Mouse (Mus musculus) heart, embryonic 14.5 days (tissue): ENCODE data around the gene Ctns. TPM values are rescaled to one million over a fixed set of nuclear protein-coding genes. Genes with fewer than 3 reads are reported as not detected.
A peak's percentile ranks its signal among the peaks of the same experiment; 100 is the strongest.

Source experiments
- ATAC-seq: fragments of 200-750 bp; cut with Nextera tagmentation; 2 replicates; pipeline ENCODE4 v1.8.0; 2017; ENCODE audit warnings: low read depth, moderate TSS enrichment; ENCODE audit not compliant: insufficient number of reproducible peaks, insufficient read depth, low FRiP score
- H3K27ac ChIP-seq, 2 experiments: fragments of 200-500 bp in 1 of 2; fragments of 300-500 bp in 1 of 2; sonication (generic) in 1 of 2; replicated peaks in 1 of 2; 2 replicates each; pipeline ENCODE4 v1.5.1; 2012 to 2014; ENCODE audit warnings: low read depth in 2 of 2, low read length in 2 of 2, control low read depth in 1 of 2, mild to moderate bottlenecking in 1 of 2, mixed read lengths in 1 of 2; ENCODE audit not compliant: control insufficient read depth in 1 of 2, insufficient read depth in 1 of 2
- H3K27me3 ChIP-seq: fragments of 300-500 bp; sonication (generic); 2 replicates; pipeline ENCODE4 v1.6.1; 2014; ENCODE audit warnings: mild to moderate bottlenecking, low read length, control low read depth; ENCODE audit not compliant: control insufficient read depth, insufficient read depth
- H3K36me3 ChIP-seq: fragments of 300-500 bp; sonication (generic); 2 replicates; pipeline ENCODE4 v1.6.1; 2014; ENCODE audit warnings: mild to moderate bottlenecking, control low read depth, low read length, mixed read lengths; ENCODE audit not compliant: control insufficient read depth, insufficient read depth
- H3K4me1 ChIP-seq, 2 experiments: fragments of 200-500 bp in 1 of 2; fragments of 300-500 bp in 1 of 2; sonication (generic) in 1 of 2; 2 replicates each; pipeline ENCODE4 v1.6.1; 2012 to 2014; ENCODE audit warnings: low read length in 2 of 2, control low read depth in 1 of 2, mixed read lengths in 1 of 2; ENCODE audit not compliant: control insufficient read depth in 2 of 2, insufficient read depth in 2 of 2
- H3K4me2 ChIP-seq: fragments of 300-500 bp; sonication (generic); 2 replicates; pipeline ENCODE4 v1.6.1; 2014; ENCODE audit warnings: mild to moderate bottlenecking, low read length
- H3K4me3 ChIP-seq, 2 experiments: fragments of 200-500 bp in 1 of 2; fragments of 300-500 bp in 1 of 2; sonication (generic) in 1 of 2; 2 replicates each; pipeline ENCODE4 v1.5.1; 2012 to 2014; ENCODE audit warnings: low read length in 2 of 2, mild to moderate bottlenecking in 2 of 2, control low read depth in 1 of 2, low read depth in 1 of 2, moderate library complexity in 1 of 2; ENCODE audit not compliant: control insufficient read depth in 1 of 2, insufficient read depth in 1 of 2
- H3K9ac ChIP-seq: fragments of 300-500 bp; sonication (generic); 2 replicates; pipeline ENCODE4 v1.6.1; 2014; ENCODE audit warnings: mild to moderate bottlenecking, low read length
- H3K9me3 ChIP-seq: fragments of 300-500 bp; sonication (generic); 2 replicates; pipeline ENCODE4 v1.6.1; 2016; ENCODE audit warnings: low read length, control low read depth; ENCODE audit not compliant: control insufficient read depth
- WGBS: fragments of 180-500 bp; shearing (Covaris S2); extraction: QIAGEN DNeasy Blood & Tissue Kit; methylation state at CpG from one replicate; pipeline ENCODE4 v1.1.7; 2014; 5-methylcytosine and 5-hydroxymethylcytosine counted together
- polyA plus RNA-seq: library from polyadenylated mRNA; unstranded; fragments of >200 nt; fragmentation: Nextera tagmentation; extraction: Ambion mirVana; gene quantifications from 2 replicates; pipeline ENCODE4 v1.2.1, GENCODE M21; 2014

Ctns gene
- polyA plus RNA-seq, 1 experiment from 2014 or later = 14.0 TPM

- no peaks in the 10 kb centered on the region for H3K27me3 ChIP-seq
- peak within 1 kb of the TSS; percentile 84 to 89 for H3K4me3 ChIP-seq
- no peaks in the 10 kb centered on the region for H3K9me3 ChIP-seq
- ATAC-seq = peak; percentile 85
- peak within 1 kb of the TSS; percentile 86 for H3K9ac ChIP-seq
- under 1% methylated on average over 81 of the region's 84 CpGs for WGBS
- H3K4me1 ChIP-seq = peaks cover 7 to 28% of the 10 kb centered on the region in 2 experiments
- H3K36me3 ChIP-seq = peaks cover 18% of the 10 kb centered on the region
- peak within 1 kb of the TSS; percentile 87 for H3K4me2 ChIP-seq
- H3K27ac ChIP-seq = peak within 1 kb of the TSS in 1 of 2 experiments; percentile 6; a peak in 1 of 4 replicates
Observed at GRCm38 (mm10) chr11:73137591-73138501, 61.0 kb downstream of the Ctns start, which contains the start of gene Haspin. TSS of gene Haspin (minus strand) at chr11:73138294.

- Histone ChIP-seq H3K4me1 (peaks cover 7 to 28% of the 10 kb centered on the region in 2 experiments), H3K27ac (peak overlapping the region in 1 of 2 experiments; percentile 6; a peak in 1 of 4 replicates), H3K27me3 (no peaks in the 10 kb centered on the region), H3K9ac (peak overlapping the region; percentile 86), H3K4me2 (peak overlapping the region; percentile 87), H3K9me3 (no peaks in the 10 kb centered on the region), H3K4me3 (peak overlapping the region; percentile 84 to 89), H3K36me3 (peaks cover 23% of the 10 kb centered on the region)
- no peak for ATAC-seq
- 21% methylated on average over 11 of the region's 11 CpGs for WGBS
Observed at GRCm38 (mm10) chr11:73137116-73137515, 61.7 kb downstream of the Ctns start.

- WGBS = 71% methylated on average over 6 of the region's 6 CpGs
- peak overlapping the region; percentile 86 for H3K9ac ChIP-seq
- H3K36me3 ChIP-seq = peaks cover 23% of the 10 kb centered on the region
- no peak for ATAC-seq
- H3K9me3 ChIP-seq = no peaks in the 10 kb centered on the region
- peak overlapping the region; percentile 87 for H3K4me2 ChIP-seq
- H3K4me3 ChIP-seq = peak overlapping the region; percentile 84 to 89; a peak in 3 of 4 replicates
- H3K27me3 ChIP-seq = no peaks in the 10 kb centered on the region
- 0 out of 4 replicates have a peak overlapping the region, but pooled peaks of 1 of the 2 experiments have one; percentile 6 for H3K27ac ChIP-seq
- H3K4me1 ChIP-seq = peaks cover 7 to 28% of the 10 kb centered on the region in 2 experiments
Observed at GRCm38 (mm10) chr11:73136587-73136986, 62.3 kb downstream of the Ctns start.

- no peak for ATAC-seq
- H3K9me3 ChIP-seq = no peaks in the 10 kb centered on the region
- H3K4me2 ChIP-seq = peak overlapping the region; percentile 87
- WGBS = 90% methylated on average over 5 of the region's 5 CpGs
- H3K4me3 ChIP-seq = no peak overlapping the region
- no peak overlapping the region for H3K9ac ChIP-seq
- no peak overlapping the region for H3K27ac ChIP-seq
- H3K36me3 ChIP-seq = peaks cover 27% of the 10 kb centered on the region
- peaks cover 7 to 30% of the 10 kb centered on the region in 2 experiments for H3K4me1 ChIP-seq
- H3K27me3 ChIP-seq = no peaks in the 10 kb centered on the region
Observed at GRCm38 (mm10) chr11:73134222-73134621, 64.6 kb downstream of the Ctns start.

Other genes starting within 250 kb of the Ctns start
- 2.6 and 2.9 TPM in 2 replicates for gene Atp2a3, start 237.9 kb downstream of the Ctns start, polyA plus RNA-seq
- gene P2rx1, start 199.9 kb downstream of the Ctns start, polyA plus RNA-seq = 1.4 and 1.5 TPM in 2 replicates
- gene Camkk1, start 180.0 kb downstream of the Ctns start, polyA plus RNA-seq = 0.81 and 1.2 TPM in 2 replicates
- 9.5 and 10.3 TPM in 2 replicates for gene Ncbp3, start 151.3 kb downstream of the Ctns start, polyA plus RNA-seq
- 0.22 and 0.36 TPM in 2 replicates for gene Itgae, start 108.5 kb downstream of the Ctns start, polyA plus RNA-seq
- 7.9 and 8.8 TPM in 2 replicates for gene Haspin, start 60.7 kb downstream of the Ctns start, polyA plus RNA-seq
- gene P2rx5, start 38.6 kb downstream of the Ctns start, polyA plus RNA-seq = 1.3 and 1.6 TPM in 2 replicates
- 114 and 121 TPM in 2 replicates for gene Emc6, start 22.0 kb downstream of the Ctns start, polyA plus RNA-seq
- 270 TPM in 2 replicates for gene Tax1bp3, start 22.0 kb downstream of the Ctns start, polyA plus RNA-seq
- 0.41 and 0.66 TPM in 2 replicates for gene Shpk, start 418 bp upstream of the Ctns start, polyA plus RNA-seq
- gene Trpv1, start 35.2 kb upstream of the Ctns start, polyA plus RNA-seq = not detected in 2 replicates
- gene Trpv3, start 68.3 kb upstream of the Ctns start, polyA plus RNA-seq = 0.04 and 0.15 TPM in 2 replicates
- 0.14 TPM in 1 of 2 replicates, not detected in the other for gene Aspa, start 130.6 kb upstream of the Ctns start, polyA plus RNA-seq
- not detected in 2 replicates for gene Gm49340, start 130.7 kb upstream of the Ctns start, polyA plus RNA-seq
- not detected in 2 replicates for gene Spata22, start 130.7 kb upstream of the Ctns start, polyA plus RNA-seq
- gene Olfr20, start 151.7 kb upstream of the Ctns start, polyA plus RNA-seq = not detected in 2 replicates
- gene Olfr376, start 172.2 kb upstream of the Ctns start, polyA plus RNA-seq = not detected in 2 replicates
- gene Olfr1, start 200.6 kb upstream of the Ctns start, polyA plus RNA-seq = not detected in 2 replicates
- not detected in 2 replicates for gene Olfr378, start 229.4 kb upstream of the Ctns start, polyA plus RNA-seq